Mouse (Mus musculus): ENCODE data around the gene Hist2h2bb. TPM values are rescaled to one million over a fixed set of nuclear protein-coding genes. Genes with fewer than 3 reads are reported as not detected.
A peak's percentile ranks its signal among the peaks of the same experiment; 100 is the strongest.

The Hist2h2bb gene
- polyA plus RNA-seq, 1 experiment from 2014 or later: 7.7 TPM

- Histone ChIP-seq H3K27ac (no peak overlapping the region), H3K4me3 (no peak overlapping the region), H3K9me3 (no peaks in the 10 kb centered on the region), H3K36me3 (no peaks in the 10 kb centered on the region), H3K4me1 (0 out of 2 replicates have a peak, but pooled peaks cover 5% of the 10 kb centered on the region), H3K27me3 (ENCODE audit: insufficient read depth, poor library complexity, severe bottlenecking) (no peaks in the 10 kb centered on the region)
- 61% methylated on average over 8 of the region's 8 CpGs for WGBS
- DNase-seq (ENCODE audit: low spot score): peak; percentile 47
Measured at GRCm38 (mm10) chr3:96312341-96313098, 43.0 kb downstream of the Hist2h2bb start.

Small RNAs within 50 kb of the gene (microRNA-seq; reads per million reads assigned to microRNA genes)
- gene Gm44492: not detected
- not detected for gene Gm47311
- gene Gm47313: not detected

Other genes starting within 250 kb of the Hist2h2bb start
- 26.1 and 30.6 TPM in 2 replicates for gene Vps45, start 211.3 kb upstream of the Hist2h2bb start, polyA plus RNA-seq (2016; fragmentation: Nextera tagmentation; extraction: Ambion mirVana)
- 15.2 and 16.1 TPM in 2 replicates for gene Otud7b, start 165.2 kb upstream of the Hist2h2bb start, polyA plus RNA-seq (2016; fragmentation: Nextera tagmentation; extraction: Ambion mirVana)
- 6.0 and 10.5 TPM in 2 replicates for gene Mtmr11, start 107.7 kb upstream of the Hist2h2bb start, polyA plus RNA-seq (2016; fragmentation: Nextera tagmentation; extraction: Ambion mirVana)
- gene Sf3b4, start 97.4 kb upstream of the Hist2h2bb start, polyA plus RNA-seq (2016; fragmentation: Nextera tagmentation; extraction: Ambion mirVana): 143 and 190 TPM in 2 replicates
- gene Sv2a, start 88.6 kb upstream of the Hist2h2bb start, polyA plus RNA-seq (2016; fragmentation: Nextera tagmentation; extraction: Ambion mirVana): 17.8 and 22.6 TPM in 2 replicates
- gene Bola1, start 50.0 kb upstream of the Hist2h2bb start, polyA plus RNA-seq (2016; fragmentation: Nextera tagmentation; extraction: Ambion mirVana): 58.9 and 62.8 TPM in 2 replicates
- gene Hist2h2ab, start 49.9 kb upstream of the Hist2h2bb start, polyA plus RNA-seq (2016; fragmentation: Nextera tagmentation; extraction: Ambion mirVana): 0.73 TPM in 1 of 2 replicates, not detected in the other
- gene Hist2h2ac, start 48.9 kb upstream of the Hist2h2bb start, polyA plus RNA-seq (2016; fragmentation: Nextera tagmentation; extraction: Ambion mirVana): 3.4 and 8.2 TPM in 2 replicates
- 2.8 and 3.5 TPM in 2 replicates for gene Hist2h2be, start 48.6 kb upstream of the Hist2h2bb start, polyA plus RNA-seq (2016; fragmentation: Nextera tagmentation; extraction: Ambion mirVana)
- gene Hist2h3c2, start 30.6 kb upstream of the Hist2h2bb start, polyA plus RNA-seq (2016; fragmentation: Nextera tagmentation; extraction: Ambion mirVana): 3.4 and 5.1 TPM in 2 replicates
- gene Hist2h2aa2, start 29.5 kb upstream of the Hist2h2bb start, polyA plus RNA-seq (2016; fragmentation: Nextera tagmentation; extraction: Ambion mirVana): 13.0 and 21.3 TPM in 2 replicates
- 8.3 and 9.5 TPM in 2 replicates for gene Hist2h2aa1, start 24.3 kb upstream of the Hist2h2bb start, polyA plus RNA-seq (2016; fragmentation: Nextera tagmentation; extraction: Ambion mirVana)
- 0.41 and 0.60 TPM in 2 replicates for gene Hist2h3c1, start 23.1 kb upstream of the Hist2h2bb start, polyA plus RNA-seq (2016; fragmentation: Nextera tagmentation; extraction: Ambion mirVana)
- gene Hist2h4, start 6.4 kb upstream of the Hist2h2bb start, polyA plus RNA-seq (2016; fragmentation: Nextera tagmentation; extraction: Ambion mirVana): 2.1 and 2.8 TPM in 2 replicates
- 17.8 and 25.8 TPM in 2 replicates for gene Hist2h3b, start 1.1 kb upstream of the Hist2h2bb start, polyA plus RNA-seq (2016; fragmentation: Nextera tagmentation; extraction: Ambion mirVana)
- 0.18 and 0.35 TPM in 2 replicates for gene Fcgr1, start 24.2 kb downstream of the Hist2h2bb start, polyA plus RNA-seq (2016; fragmentation: Nextera tagmentation; extraction: Ambion mirVana)
- gene BC107364, start 182.6 kb downstream of the Hist2h2bb start, polyA plus RNA-seq (2016; fragmentation: Nextera tagmentation; extraction: Ambion mirVana): 0.49 TPM in 1 of 2 replicates, not detected in the other

Data from heart, embryonic 10.5 days (tissue).